ENCODE assay signal across 8 mouse cellular contexts in genomic region chr6:115773966-115774413, GRCm38 (mm10). TPM values are rescaled to one million over a fixed set of nuclear protein-coding genes. Genes with fewer than 3 reads are reported as not detected.
DNase-seq lines count a peak whose midpoint lies in the region; ATAC-seq lines count a peak whose summit lies in the region.

No protein-coding gene starts in this region.

- no peak overlapping the region for H3K27ac ChIP-seq in liver, embryonic 11.5 days (ENCODE audit: low read depth, low read length)
- 0 out of 2 replicates have a peak overlapping the region, but pooled peaks have one; percentile 55 for H3K27ac ChIP-seq in neural tube, embryonic 14.5 days (ENCODE audit: low read depth, low read length)

- 0% methylated on average over 13 of the region's 14 CpGs for WGBS in liver, embryonic 11.5 days
- 2% methylated on average over 13 of the region's 14 CpGs for WGBS in neural tube, embryonic 14.5 days

- peak; percentile 56 for ATAC-seq in liver, embryonic 11.5 days (replicated peaks; ENCODE audit: low FRiP score)
- ATAC-seq in neural tube, embryonic 14.5 days (ENCODE audit: low read depth): peak; percentile 81; the same call in 1 of the 2 replicates

- H3K9ac ChIP-seq in liver, embryonic 11.5 days (ENCODE audit: low read depth, low read length): 0 out of 2 replicates have a peak overlapping the region, but pooled peaks have one; percentile 11
- H3K9ac ChIP-seq in neural tube, embryonic 14.5 days (replicated peaks; ENCODE audit: low read depth, low read length): no peak overlapping the region

- H3K27me3 ChIP-seq in liver, embryonic 11.5 days (replicated peaks; ENCODE audit: control insufficient read depth, insufficient read depth, low read length): no peaks in the 10 kb centered on the region
- H3K27me3 ChIP-seq in neural tube, embryonic 14.5 days (ENCODE audit: control insufficient read depth, insufficient read depth, low read length): no peaks in the 10 kb centered on the region

- H3K9me3 ChIP-seq in liver, embryonic 11.5 days (ENCODE audit: control insufficient read depth, low read length): no peaks in the 10 kb centered on the region
- H3K9me3 ChIP-seq in neural tube, embryonic 14.5 days (ENCODE audit: control insufficient read depth, low read length): no peaks in the 10 kb centered on the region

- peak; percentile 43 to 81 for DNase-seq in adrenal gland, adult (ENCODE audit: inconsistent age in 2 of 2, low spot score in 1 of 2)
- DNase-seq in adrenal gland, adult 8-10 months: no peak
- DNase-seq in CD4-positive, CD25-positive, alpha-beta regulatory T cell, adult 2 months (ENCODE audit: low read depth, low spot score): peak; percentile 55
- DNase-seq in embryo, embryonic 10 days (ENCODE audit: low spot score): peak; percentile 92
- DNase-seq in heart, postnatal 4 days: peak; percentile 59
- peak; percentile 69 for DNase-seq in liver, embryonic 11.5 days (ENCODE audit: low spot score)
- DNase-seq in left cerebral cortex, postnatal 36 days (ENCODE audit: low spot score in 2 of 2): no peak

- 0 out of 2 replicates have a peak, but pooled peaks cover 3% of the 10 kb centered on the region for H3K36me3 ChIP-seq in liver, embryonic 11.5 days (ENCODE audit: control insufficient read depth, insufficient read depth, low read length)
- H3K36me3 ChIP-seq in neural tube, embryonic 14.5 days (ENCODE audit: control insufficient read depth, insufficient read depth, low read length): no peaks in the 10 kb centered on the region

- peak overlapping the region; percentile 73 for H3K4me3 ChIP-seq in liver, embryonic 11.5 days (ENCODE audit: low read depth, low read length)
- H3K4me3 ChIP-seq in neural tube, embryonic 14.5 days (ENCODE audit: low read depth, low read length): peak overlapping the region; percentile 75

- H3K4me2 ChIP-seq in liver, embryonic 11.5 days: peak overlapping the region; percentile 86
- peak overlapping the region; percentile 91 for H3K4me2 ChIP-seq in neural tube, embryonic 14.5 days (ENCODE audit: low read depth, low read length)

- H3K4me1 ChIP-seq in liver, embryonic 11.5 days (replicated peaks; ENCODE audit: control insufficient read depth, insufficient read depth, low read length): peaks cover 21% of the 10 kb centered on the region
- H3K4me1 ChIP-seq in neural tube, embryonic 14.5 days (ENCODE audit: control insufficient read depth, insufficient read depth, low read length): peaks cover 21% of the 10 kb centered on the region

- intact Hi-C loops in left cerebral cortex, postnatal 36 days (cut with DNase I): no loop called here

RNA-seq across cellular contexts. Expression of gene Cand2, which starts 0.3 kb away (rescaled TPM):
- 10 to 100 TPM; 16.1 to 22.6 (median 18.0) TPM for total RNA-seq in adrenal gland, adult 8-10 months (2022)
- total RNA-seq in heart, postnatal 4 days (2021): 10 to 100 TPM; 74.1 to 74.2 TPM
- 20.3 and 22.0 TPM in 2 replicates for polyA plus RNA-seq in liver, embryonic 11.5 days (2014; fragmentation: Nextera tagmentation; extraction: Ambion mirVana)
- polyA plus RNA-seq in neural tube, embryonic 14.5 days (2014; fragmentation: Nextera tagmentation; extraction: Ambion mirVana): 8.3 and 10.8 TPM in 2 replicates
- 1 to 10 TPM; 2.0 to 2.3 TPM for total RNA-seq in left cerebral cortex, postnatal 36 days (2021)

RNA-seq across cellular contexts. Expression of gene Tmem40, which starts 11.8 kb away (rescaled TPM):
- not detected for total RNA-seq in adrenal gland, adult 8-10 months (2022)
- total RNA-seq in heart, postnatal 4 days (2021): under 1 TPM in 1 of 2 experiments, not detected in 1; 0.54 TPM
- polyA plus RNA-seq in liver, embryonic 11.5 days (2014; fragmentation: Nextera tagmentation; extraction: Ambion mirVana): 29.4 and 32.5 TPM in 2 replicates
- polyA plus RNA-seq in neural tube, embryonic 14.5 days (2014; fragmentation: Nextera tagmentation; extraction: Ambion mirVana): 1.1 and 1.2 TPM in 2 replicates
- 1 to 10 TPM; 1.4 to 2.1 TPM for total RNA-seq in left cerebral cortex, postnatal 36 days (2021)

RNA-seq across cellular contexts. Expression of gene Rpl32, which starts 34.6 kb away (rescaled TPM):
- 1,000 to 10,000 TPM in 3 of 4 experiments, 100 to 1,000 TPM in 1; 999 to 1,169 (median 1,094) TPM for total RNA-seq in adrenal gland, adult 8-10 months (2022)
- total RNA-seq in heart, postnatal 4 days (2021): 1,000 to 10,000 TPM; 1,006 to 1,007 TPM
- 2,286 and 2,478 TPM in 2 replicates for polyA plus RNA-seq in liver, embryonic 11.5 days (2014; fragmentation: Nextera tagmentation; extraction: Ambion mirVana)
- polyA plus RNA-seq in neural tube, embryonic 14.5 days (2014; fragmentation: Nextera tagmentation; extraction: Ambion mirVana): 1,065 and 1,071 TPM in 2 replicates
- 100 to 1,000 TPM; 444 to 498 TPM for total RNA-seq in left cerebral cortex, postnatal 36 days (2021)

Comparison
In these comparisons a context has a peak if more than half of its experiments do, and no peak if none do; other contexts are left out.
1. DNase-seq: peak in adrenal gland, adult (2 of 2), CD4-positive, CD25-positive, alpha-beta regulatory T cell, adult 2 months (single experiment), embryo, embryonic 10 days (single experiment), heart, postnatal 4 days (single experiment) and liver, embryonic 11.5 days (single experiment); none in adrenal gland, adult 8-10 months (single experiment) and left cerebral cortex, postnatal 36 days (0 of 2).
2. RNA of gene Cand2, which starts 0.3 kb away (total RNA-seq): 74.1 to 74.2 TPM in heart, postnatal 4 days and 16.1 to 22.6 TPM in adrenal gland, adult 8-10 months; 2.0 to 2.3 TPM in left cerebral cortex, postnatal 36 days; every median in the first group is over 4 times any median in the second.